Mouse (Mus musculus): ENCODE results near the gene Sorl1. TPM values are rescaled to one million over a fixed set of nuclear protein-coding genes. Genes with fewer than 3 reads are reported as not detected.

Gene Sorl1
- total RNA-seq, 2 experiments from 2014 or later: 192 to 196 TPM

- DNase-seq: no peak
Measured at GRCm38 (mm10) chr9:42121631-42122354, 2.3 kb downstream of the Sorl1 start.

GRCm38 (mm10) chr9:42116418-42117056 lies 7.6 kb downstream of the Sorl1 start:
- DNase-seq: no peak

- DNase-seq: no peak
Measured at GRCm38 (mm10) chr9:42115078-42115477, 9.0 kb downstream of the Sorl1 start.

GRCm38 (mm10) chr9:42113316-42113715 lies 10.8 kb downstream of the Sorl1 start:
- DNase-seq: no peak

- no peak for DNase-seq
Measured at GRCm38 (mm10) chr9:42112691-42113090, 11.4 kb downstream of the Sorl1 start.

- no peak for DNase-seq
Measured at GRCm38 (mm10) chr9:42111256-42111655, 12.8 kb downstream of the Sorl1 start.

GRCm38 (mm10) chr9:42109837-42110451 lies 14.2 kb downstream of the Sorl1 start:
- peak in 1 of 2 experiments; percentile 49 for DNase-seq

GRCm38 (mm10) chr9:42109131-42109530 lies 15.0 kb downstream of the Sorl1 start:
- no peak for DNase-seq

- DNase-seq: no peak
Measured at GRCm38 (mm10) chr9:42108369-42108951, 15.6 kb downstream of the Sorl1 start.

- no peak for DNase-seq
Measured at GRCm38 (mm10) chr9:42107062-42107461, 17.0 kb downstream of the Sorl1 start.

GRCm38 (mm10) chr9:42106305-42106704 lies 17.8 kb downstream of the Sorl1 start:
- no peak for DNase-seq

- no peak for DNase-seq
Measured at GRCm38 (mm10) chr9:42103546-42103945, 20.6 kb downstream of the Sorl1 start.

- no peak for DNase-seq
Measured at GRCm38 (mm10) chr9:42102013-42102412, 22.1 kb downstream of the Sorl1 start.

- DNase-seq: no peak
Measured at GRCm38 (mm10) chr9:42101266-42101665, 22.8 kb downstream of the Sorl1 start.

- DNase-seq: no peak
Measured at GRCm38 (mm10) chr9:42100618-42101210, 23.4 kb downstream of the Sorl1 start.

GRCm38 (mm10) chr9:42098474-42099121 lies 25.5 kb downstream of the Sorl1 start:
- no peak for DNase-seq

- no peak for DNase-seq
Measured at GRCm38 (mm10) chr9:42097731-42098473, 26.2 kb downstream of the Sorl1 start.

GRCm38 (mm10) chr9:42097006-42097730 lies 26.9 kb downstream of the Sorl1 start:
- DNase-seq: no peak

GRCm38 (mm10) chr9:42094752-42095151 lies 29.3 kb downstream of the Sorl1 start:
- peak; percentile 42 to 56 for DNase-seq

GRCm38 (mm10) chr9:42094028-42094551 lies 30.0 kb downstream of the Sorl1 start:
- DNase-seq: no peak

GRCm38 (mm10) chr9:42092749-42093148 lies 31.3 kb downstream of the Sorl1 start:
- DNase-seq: no peak
